Mouse (Mus musculus) limb, embryonic 10.5 days (tissue): ENCODE measurements at regions not wholly inside any gene's neighbourhood (a gene's known extent, or its start where the extent isn't known, plus 50 kb on each side); places are given as distances from the start of the nearest gene placed in this dataset. TPM values are rescaled to one million over a fixed set of nuclear protein-coding genes. Genes with fewer than 3 reads are reported as not detected.
A peak's percentile ranks its signal among the peaks of the same experiment; 100 is the strongest.

Source experiments
- DNase-seq: peaks from one replicate; pipeline ENCODE4 v3.0.0-alpha.2; 2017; ENCODE audit warnings: low spot score
- H3K27ac ChIP-seq: fragments of 300-500 bp; sonication (generic); 2 replicates; pipeline ENCODE4 v1.5.1; 2016; ENCODE audit warnings: mild to moderate bottlenecking
- H3K27me3 ChIP-seq: fragments of 300-500 bp; sonication (generic); 2 replicates; pipeline ENCODE4 v1.6.1; 2016; ENCODE audit warnings: low read depth, mild to moderate bottlenecking; ENCODE audit not compliant: poor library complexity, severe bottlenecking
- H3K36me3 ChIP-seq: fragments of 300-500 bp; sonication (generic); 2 replicates; pipeline ENCODE4 v1.6.1; 2016; ENCODE audit warnings: mild to moderate bottlenecking, moderate library complexity
- H3K4me1 ChIP-seq: fragments of 300-500 bp; sonication (generic); 2 replicates; pipeline ENCODE4 v1.6.1; 2016
- H3K4me3 ChIP-seq: fragments of 300-500 bp; sonication (generic); 2 replicates; pipeline ENCODE4 v1.5.1; 2016; ENCODE audit warnings: mild to moderate bottlenecking, moderate library complexity
- H3K9me3 ChIP-seq: fragments of 300-500 bp; sonication (generic); replicated peaks from 2 replicates; pipeline ENCODE4 v1.6.1; 2016; ENCODE audit warnings: mild to moderate bottlenecking
- WGBS: fragments of 180-500 bp; shearing (Covaris S2); methylation state at CpG from one replicate; pipeline ENCODE4 v1.1.7; 2016; 5-methylcytosine and 5-hydroxymethylcytosine counted together
- microRNA-seq: library from miRNA; unstranded; fragments of <30 nt; microRNA quantifications from one replicate; pipeline ENCODE4, GENCODE M21; 2017

DNA sequence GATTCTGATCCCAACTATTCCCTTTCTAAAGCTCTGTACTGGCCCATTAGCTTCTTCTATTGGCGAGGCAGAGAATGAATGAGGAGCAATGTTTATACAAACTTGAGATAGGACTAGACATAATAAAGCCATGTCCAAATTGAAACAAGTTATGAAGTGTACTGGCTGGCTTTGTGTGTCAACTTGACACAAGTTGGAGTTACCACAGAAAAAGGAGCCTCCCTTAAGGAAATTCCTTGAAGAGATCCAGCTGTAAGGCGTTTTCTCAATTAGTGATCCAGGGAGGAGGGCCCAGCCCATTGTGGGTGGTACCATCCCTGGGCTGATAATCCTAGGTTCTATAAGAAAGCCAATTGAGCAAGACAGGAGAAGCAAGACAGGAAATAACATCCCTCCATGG lies 135.9 kb upstream of the Cr2 start:
- H3K4me1 ChIP-seq, result no peaks in the 10 kb centered on the region
- H3K9me3 ChIP-seq, result no peaks in the 10 kb centered on the region
- no peak overlapping the region for H3K27ac ChIP-seq
- H3K4me3 ChIP-seq, result no peak overlapping the region
- no peak for DNase-seq
- 80% methylated on average over 2 of the region's 2 CpGs for WGBS
- no peaks in the 10 kb centered on the region for H3K36me3 ChIP-seq
- no peaks in the 10 kb centered on the region for H3K27me3 ChIP-seq

DNA sequence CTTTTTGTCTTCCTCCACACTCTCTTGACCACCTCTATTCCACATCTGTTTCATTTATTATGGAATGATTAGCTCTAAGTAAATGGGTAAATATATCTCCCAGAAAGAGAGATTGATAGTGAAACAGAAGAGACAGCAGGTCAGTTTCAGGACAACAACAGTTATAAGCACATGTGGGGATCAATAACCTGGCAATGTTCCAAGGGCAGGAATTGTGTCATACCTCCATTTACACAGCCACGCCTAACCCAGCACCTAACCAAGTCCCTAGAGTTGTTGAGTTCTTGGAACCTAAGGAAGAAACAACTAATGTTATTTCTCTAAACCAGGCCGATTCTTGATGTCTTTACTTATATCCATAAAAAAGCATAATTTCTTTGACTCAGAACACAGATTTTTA lies 108.6 kb upstream of the Cr2 start:
- H3K27me3 ChIP-seq, result no peaks in the 10 kb centered on the region
- H3K4me1 ChIP-seq, result no peaks in the 10 kb centered on the region
- H3K9me3 ChIP-seq, result no peaks in the 10 kb centered on the region
- H3K36me3 ChIP-seq, result no peaks in the 10 kb centered on the region
- WGBS, result 82% methylated on average over 2 of the region's 2 CpGs
- H3K4me3 ChIP-seq, result no peak overlapping the region
- no peak for DNase-seq
- H3K27ac ChIP-seq, result no peak overlapping the region

DNA sequence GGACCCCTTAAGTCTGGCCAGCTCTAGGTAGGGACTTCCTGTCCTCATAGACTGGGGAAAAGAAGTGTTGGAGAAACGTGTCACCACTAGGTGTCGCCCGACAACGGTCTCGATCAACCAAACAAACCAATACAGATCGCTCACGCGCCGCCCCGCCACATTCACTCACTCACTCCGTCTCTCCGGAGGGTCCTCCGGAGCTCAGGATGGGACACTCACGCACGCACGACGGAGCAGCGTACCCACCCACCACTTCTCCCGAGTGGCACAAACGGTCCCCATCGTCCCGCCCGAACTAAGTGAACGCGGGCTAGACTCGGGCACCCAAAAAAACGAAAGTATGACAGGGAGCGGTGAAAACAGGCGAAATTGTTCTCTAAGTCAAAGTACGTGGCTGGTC lies 65.0 kb upstream of the Cr2 start:
- Histone ChIP-seq H3K27ac (no peak overlapping the region), H3K36me3 (no peaks in the 10 kb centered on the region), H3K4me1 (no peaks in the 10 kb centered on the region), H3K27me3 (no peaks in the 10 kb centered on the region), H3K4me3 (no peak overlapping the region), H3K9me3 (no peaks in the 10 kb centered on the region)
- DNase-seq, result peak; percentile 100
- WGBS, result 3% methylated on average over 30 of the region's 30 CpGs

DNA sequence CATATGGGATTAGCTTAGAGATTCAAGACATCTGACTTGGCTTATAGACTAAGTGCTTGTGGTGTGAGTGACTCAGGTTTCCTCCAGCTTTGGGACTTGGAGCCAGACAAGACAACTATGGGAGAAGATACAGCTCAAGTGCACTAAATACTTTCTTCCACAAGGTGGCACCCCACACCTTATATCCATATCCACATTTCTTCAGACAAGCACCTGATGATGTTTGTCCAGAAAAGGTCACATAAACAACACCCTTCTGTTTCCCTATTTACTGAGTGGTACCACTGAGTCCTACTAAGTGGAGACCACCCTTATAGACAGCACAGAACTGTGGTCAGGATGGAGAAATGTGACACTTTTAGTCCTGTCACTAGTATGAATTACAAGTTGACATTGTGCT lies 56.1 kb upstream of the Cr2 start:
- Histone ChIP-seq H3K27ac (no peak overlapping the region), H3K4me1 (no peaks in the 10 kb centered on the region), H3K4me3 (no peak overlapping the region), H3K36me3 (no peaks in the 10 kb centered on the region), H3K27me3 (no peaks in the 10 kb centered on the region), H3K9me3 (no peaks in the 10 kb centered on the region)
- no peak for DNase-seq

DNA sequence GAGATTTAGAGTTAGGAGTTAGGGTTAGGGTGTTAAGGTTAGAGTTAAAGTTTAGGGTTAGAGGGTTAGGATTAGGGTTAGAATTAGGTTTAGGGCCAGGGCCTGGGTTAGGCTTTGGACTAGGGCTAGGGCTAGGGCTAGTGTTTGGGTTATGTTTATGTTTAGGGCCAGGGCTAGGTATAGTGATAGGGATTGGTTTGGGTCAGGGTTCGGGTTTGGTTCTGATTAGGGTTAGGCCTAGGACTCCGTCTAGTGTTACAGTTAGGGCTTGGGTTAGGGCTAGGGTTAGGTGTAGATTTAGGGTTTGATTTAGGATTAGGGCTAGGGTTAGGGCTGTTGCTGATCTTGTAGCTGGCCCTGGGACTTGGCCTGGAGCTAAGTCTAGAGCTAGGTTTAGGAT lies 50.5 kb upstream of the Cr2 start:
- H3K4me3 ChIP-seq, result no peak overlapping the region
- H3K36me3 ChIP-seq, result no peaks in the 10 kb centered on the region
- H3K27me3 ChIP-seq, result no peaks in the 10 kb centered on the region
- no peaks in the 10 kb centered on the region for H3K4me1 ChIP-seq
- H3K27ac ChIP-seq, result no peak overlapping the region
- H3K9me3 ChIP-seq, result no peaks in the 10 kb centered on the region
- DNase-seq, result no peak
- WGBS, result 87% methylated on average over 2 of the region's 2 CpGs

Small RNA genes in the stretch of these regions (microRNA-seq; reads per million reads assigned to microRNA genes)
- not detected for gene Gm24802
